Mouse (Mus musculus) cerebellum, adult 8-10 months (tissue): ENCODE measurements around the gene Fmnl2.
A peak's percentile ranks its signal among the peaks of the same experiment; 100 is the strongest.

Experiments
- DNase-seq: peaks from one replicate; pipeline ENCODE4 v3.0.0; 2022

Fmnl2 gene

GRCm38 (mm10) chr2:52958535-52959290 is 101.1 kb downstream of the Fmnl2 start:
- DNase-seq, result peak; percentile 86

GRCm38 (mm10) chr2:52959291-52959621 is 101.6 kb downstream of the Fmnl2 start:
- no peak for DNase-seq

- no peak for DNase-seq
Measured at GRCm38 (mm10) chr2:52959982-52960381, 102.3 kb downstream of the Fmnl2 start.

GRCm38 (mm10) chr2:52960697-52961096 is 103.0 kb downstream of the Fmnl2 start:
- no peak for DNase-seq

GRCm38 (mm10) chr2:52963439-52963838 is 105.8 kb downstream of the Fmnl2 start:
- DNase-seq, result no peak

- DNase-seq, result no peak
Measured at GRCm38 (mm10) chr2:52964386-52964928, 106.8 kb downstream of the Fmnl2 start.

- no peak for DNase-seq
Measured at GRCm38 (mm10) chr2:52966227-52966626, 108.6 kb downstream of the Fmnl2 start.

- peak; percentile 51 for DNase-seq
Measured at GRCm38 (mm10) chr2:52966820-52967460, 109.3 kb downstream of the Fmnl2 start.

GRCm38 (mm10) chr2:52967461-52967823 is 109.8 kb downstream of the Fmnl2 start:
- no peak for DNase-seq

- no peak for DNase-seq
Measured at GRCm38 (mm10) chr2:52968884-52969283, 111.2 kb downstream of the Fmnl2 start.

- no peak for DNase-seq
Measured at GRCm38 (mm10) chr2:52974056-52974455, 116.4 kb downstream of the Fmnl2 start.

GRCm38 (mm10) chr2:52974776-52975175 is 117.1 kb downstream of the Fmnl2 start:
- no peak for DNase-seq

- no peak for DNase-seq
Measured at GRCm38 (mm10) chr2:52977921-52978675, 120.4 kb downstream of the Fmnl2 start.

- no peak for DNase-seq
Measured at GRCm38 (mm10) chr2:52978796-52979195, 121.1 kb downstream of the Fmnl2 start.

GRCm38 (mm10) chr2:52979280-52979763 is 121.7 kb downstream of the Fmnl2 start:
- DNase-seq, result no peak

- no peak for DNase-seq
Measured at GRCm38 (mm10) chr2:52981126-52981525, 123.5 kb downstream of the Fmnl2 start.

- DNase-seq, result no peak
Measured at GRCm38 (mm10) chr2:52981595-52981994, 123.9 kb downstream of the Fmnl2 start.

GRCm38 (mm10) chr2:52982502-52982901 is 124.8 kb downstream of the Fmnl2 start:
- DNase-seq, result no peak

GRCm38 (mm10) chr2:52984556-52984955 is 126.9 kb downstream of the Fmnl2 start:
- no peak for DNase-seq

GRCm38 (mm10) chr2:52985167-52985566 is 127.5 kb downstream of the Fmnl2 start:
- DNase-seq, result peak; percentile 50

- DNase-seq, result no peak
Measured at GRCm38 (mm10) chr2:52986354-52986753, 128.7 kb downstream of the Fmnl2 start.

- no peak for DNase-seq
Measured at GRCm38 (mm10) chr2:52987035-52987434, 129.4 kb downstream of the Fmnl2 start.

- no peak for DNase-seq
Measured at GRCm38 (mm10) chr2:52987637-52988295, 130.1 kb downstream of the Fmnl2 start.
